Mouse (Mus musculus) spleen, postnatal 4 days (tissue): ENCODE data around the gene Epb41.
A peak's percentile ranks its signal among the peaks of the same experiment; 100 is the strongest.

Experiments
- DNase-seq, 2 experiments: peaks; one replicate each; pipeline ENCODE4 v3.0.0; 2022; ENCODE audit warnings: low spot score in 2 of 2

Gene Epb41

DNA sequence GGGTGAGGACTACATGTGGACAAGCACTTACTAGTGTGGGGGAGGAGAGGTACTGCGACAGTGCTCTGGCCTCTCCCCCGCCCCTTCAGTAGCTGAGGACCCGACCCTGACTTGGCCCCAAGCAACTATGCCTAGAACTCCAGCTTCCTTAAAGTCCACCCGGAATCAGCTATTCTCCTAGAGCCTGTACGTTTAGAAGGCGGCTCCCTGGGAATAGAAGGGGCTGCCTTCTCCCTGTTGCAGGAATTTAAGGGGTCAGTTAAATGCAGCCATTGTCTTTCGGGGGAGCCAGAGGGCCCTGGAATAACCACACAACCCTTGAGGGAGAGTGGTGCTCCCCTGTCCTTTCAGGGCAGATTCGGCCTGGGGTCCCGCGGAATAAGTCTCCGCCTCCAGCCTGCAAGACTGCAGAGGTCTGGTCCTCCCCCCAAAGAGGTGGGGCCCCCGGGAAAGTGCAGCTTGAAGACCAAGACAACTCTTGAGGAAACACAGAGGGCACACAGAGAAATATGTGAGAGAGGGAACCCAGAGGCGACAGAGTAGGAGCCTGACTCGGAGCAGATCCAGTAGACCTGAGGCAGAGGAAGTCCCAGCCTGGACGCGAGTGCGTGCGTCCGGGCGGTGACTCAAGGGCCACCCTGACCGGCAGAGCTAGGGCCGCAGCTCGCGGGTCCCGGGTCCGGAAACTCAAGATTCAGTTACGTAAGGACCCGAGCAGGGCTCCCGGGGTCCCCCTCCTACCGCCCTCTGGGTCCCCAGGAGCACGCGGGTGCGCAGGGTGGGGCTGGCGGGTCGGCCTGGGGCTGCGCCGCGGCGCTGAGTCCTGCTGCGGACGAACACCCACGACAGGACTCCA is 816 bp downstream of the Epb41 start, which contains the start of gene Gm10300:
Gm10300 (plus strand) TSS at position 621 of the 856 bp plus-strand sequence.
- DNase-seq = peak; percentile 63 to 86

DNA sequence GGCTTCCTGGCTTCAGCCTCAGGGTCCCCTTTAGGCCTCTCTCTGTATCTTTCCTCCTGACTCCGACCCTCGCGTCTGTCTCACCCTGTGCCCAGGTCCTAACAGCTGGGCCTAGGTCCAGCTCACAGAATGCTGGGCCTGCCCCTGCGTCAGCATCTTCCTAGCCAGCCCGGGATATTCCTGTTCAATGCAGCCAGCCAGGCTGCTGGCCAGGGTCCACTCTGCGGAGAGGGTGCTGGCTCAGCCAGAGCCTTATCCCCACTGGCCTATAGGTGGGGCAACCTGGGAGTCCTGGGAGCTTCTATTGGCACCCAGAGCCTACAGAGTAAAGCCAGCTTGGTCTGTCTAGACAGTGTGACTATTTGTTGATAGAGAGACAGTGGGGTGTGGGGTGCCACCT is 2.2 kb downstream of the Epb41 start:
- DNase-seq = no peak

- no peak for DNase-seq
Measured at GRCm38 (mm10) chr4:132072156-132072555, 3.0 kb downstream of the Epb41 start.

- DNase-seq = no peak
Measured at GRCm38 (mm10) chr4:132071674-132072073, 3.4 kb downstream of the Epb41 start.

- DNase-seq = no peak
Measured at GRCm38 (mm10) chr4:132067938-132068235, 7.2 kb downstream of the Epb41 start.

DNA sequence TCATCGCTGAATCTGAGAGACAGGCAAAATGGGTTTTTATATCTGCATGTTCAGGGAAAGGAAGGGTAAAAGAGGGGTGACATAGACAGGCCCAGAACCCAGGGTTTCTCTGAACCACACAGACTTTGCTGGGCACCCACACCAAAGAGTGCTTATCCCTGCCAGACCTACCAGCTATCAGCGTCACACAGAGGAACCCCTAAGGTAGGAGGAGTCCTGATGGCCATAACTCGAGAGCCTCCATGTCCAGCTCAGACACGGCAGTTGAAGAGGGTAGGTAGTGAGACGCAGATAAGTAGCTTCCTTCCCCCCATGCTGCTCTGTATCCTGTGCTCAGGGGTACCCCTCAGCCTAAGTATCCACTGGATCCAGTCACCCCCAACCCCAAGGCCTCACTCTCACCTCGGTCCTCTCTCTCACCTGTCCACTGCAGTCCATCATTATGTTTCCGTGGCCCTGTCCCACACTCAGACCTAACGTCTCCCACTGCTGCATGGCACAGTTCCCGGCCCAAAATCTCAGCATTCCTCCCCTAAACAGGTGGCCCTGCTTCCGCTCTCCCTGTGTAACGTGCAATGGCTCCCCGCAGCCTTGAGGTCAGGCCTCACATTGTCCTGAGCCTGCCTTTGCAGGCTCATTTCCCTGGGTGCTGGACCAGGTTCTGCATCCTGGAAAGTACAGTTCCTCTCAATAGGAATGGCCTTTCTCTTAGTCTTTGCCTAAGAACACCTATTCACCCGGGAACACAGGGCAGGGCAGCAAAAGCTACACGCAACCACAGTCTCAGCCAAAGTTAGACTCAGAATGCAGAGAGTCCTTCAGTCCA is 7.8 kb downstream of the Epb41 start:
- DNase-seq = no peak

DNA sequence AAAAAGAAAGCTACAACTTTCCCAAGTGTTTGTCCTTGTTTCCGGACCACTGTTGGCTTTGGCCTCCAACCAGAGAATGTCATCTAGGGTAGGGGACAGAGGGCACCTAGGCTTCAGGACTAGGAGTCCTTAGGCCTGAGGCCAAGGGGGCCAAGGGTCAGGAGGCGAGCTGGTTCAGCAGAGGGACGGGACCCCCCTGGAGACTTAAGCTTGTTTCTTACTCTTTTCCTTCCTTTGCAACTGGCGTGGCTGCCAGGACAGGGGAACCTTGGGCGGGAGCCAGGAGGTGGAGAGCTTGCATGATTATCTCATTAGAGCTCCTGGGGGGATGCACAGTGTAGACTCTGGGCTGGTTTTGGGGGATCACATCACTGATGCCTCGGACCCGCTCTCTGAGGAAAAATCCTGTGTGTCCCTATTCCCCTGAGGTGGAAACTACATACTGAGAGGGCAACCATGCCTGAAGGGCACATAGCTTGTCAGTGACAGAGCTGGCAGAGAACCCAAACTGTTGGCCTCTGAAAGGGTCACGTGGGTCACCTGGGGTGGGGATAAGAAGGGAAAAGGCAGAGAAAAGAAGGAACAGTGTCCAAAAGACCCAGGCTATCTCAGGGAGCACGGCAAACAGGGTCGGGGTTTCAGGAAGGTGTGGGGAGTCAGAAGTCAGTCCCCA is 8.9 kb downstream of the Epb41 start:
- peak in 1 of 2 experiments; percentile 56 for DNase-seq

DNA sequence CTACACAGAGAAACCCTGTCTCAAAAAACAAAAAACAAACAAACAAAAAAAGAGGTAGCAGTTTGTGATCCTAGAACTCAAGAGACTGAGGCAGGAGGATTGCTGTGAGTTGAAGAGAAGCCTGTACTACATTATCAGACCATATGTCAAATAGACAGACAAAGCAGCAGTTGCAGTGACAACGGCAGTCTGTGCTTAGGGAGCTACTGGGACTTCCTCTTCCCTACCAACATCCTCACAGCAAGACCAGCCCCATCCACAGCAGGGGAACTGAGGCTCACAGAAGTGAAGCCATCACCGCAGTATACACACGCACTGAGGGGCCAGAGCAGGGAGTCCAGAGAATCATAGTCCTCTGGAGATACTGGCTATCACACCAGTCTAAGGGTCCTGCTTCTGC is 9.5 kb downstream of the Epb41 start:
- DNase-seq = peak in 1 of 2 experiments; percentile 14

DNA sequence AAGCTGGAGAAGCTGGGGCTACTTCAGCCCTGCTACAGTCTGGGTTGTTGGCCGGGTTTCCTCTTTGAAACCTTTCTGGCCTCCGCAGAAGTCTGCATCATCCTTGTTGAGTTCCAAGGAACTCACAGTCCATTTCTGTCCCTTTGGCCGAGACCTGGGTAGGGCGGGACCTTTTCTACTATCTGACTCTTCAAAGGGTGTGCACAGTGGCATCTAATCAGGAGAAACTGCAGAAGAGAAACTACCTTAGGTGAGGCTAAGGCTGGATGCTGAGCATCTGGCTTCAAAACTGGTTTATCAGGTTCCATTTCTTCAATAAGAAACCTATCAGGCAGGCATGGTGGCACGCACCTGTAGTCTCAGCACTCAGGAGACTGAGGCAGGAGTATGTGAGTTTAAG is 10.6 kb downstream of the Epb41 start:
- no peak for DNase-seq

DNA sequence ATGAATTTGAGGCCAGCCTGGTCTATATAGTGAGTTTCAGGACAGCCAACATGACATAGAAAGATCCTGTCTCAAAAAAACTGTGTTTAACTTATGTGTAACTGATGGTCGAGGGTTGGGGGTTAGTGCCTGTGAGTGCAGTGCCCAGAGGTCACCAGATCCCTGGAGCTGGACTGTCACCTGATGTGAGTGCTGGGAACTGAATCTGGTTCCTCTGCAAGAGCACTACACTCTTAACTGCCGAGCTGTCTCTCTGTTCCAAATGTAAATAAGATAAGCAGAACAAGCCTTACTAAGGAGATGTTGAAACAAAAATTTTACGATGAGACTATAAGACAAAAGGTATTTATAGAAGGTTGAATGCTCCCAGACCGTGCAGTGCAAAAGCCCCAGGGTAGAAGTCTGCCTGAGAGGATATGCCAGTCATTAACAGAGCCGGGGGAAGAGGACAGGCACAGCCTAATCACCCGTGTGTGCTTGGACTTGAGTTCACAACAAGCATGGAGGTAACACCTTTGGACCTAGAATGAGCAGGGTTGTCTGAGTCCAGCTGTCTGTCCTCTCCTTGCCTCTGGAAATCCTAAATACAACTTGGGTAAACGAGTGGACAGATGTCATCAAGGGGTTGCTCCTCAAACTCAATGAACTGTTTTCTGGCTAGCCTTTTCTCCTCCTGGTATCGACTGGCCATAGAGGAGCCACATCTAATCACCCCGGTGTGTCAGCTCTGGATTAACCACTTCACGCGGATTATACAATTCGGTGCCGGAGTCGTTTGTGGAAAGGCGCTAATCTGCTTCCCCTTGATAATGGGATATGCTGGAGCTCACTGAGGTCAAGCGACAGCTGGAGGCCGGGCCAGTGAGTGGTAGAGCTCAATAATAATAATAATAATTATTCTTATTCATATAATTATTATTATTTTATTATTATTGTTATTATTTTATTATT is 11.9 kb downstream of the Epb41 start:
- no peak for DNase-seq

GRCm38 (mm10) chr4:132062289-132062688 is 12.8 kb downstream of the Epb41 start:
- DNase-seq = no peak

GRCm38 (mm10) chr4:132060040-132060832 is 14.9 kb downstream of the Epb41 start:
- DNase-seq = peak; percentile 76 to 77

GRCm38 (mm10) chr4:132059541-132059940 is 15.6 kb downstream of the Epb41 start:
- no peak for DNase-seq

DNA sequence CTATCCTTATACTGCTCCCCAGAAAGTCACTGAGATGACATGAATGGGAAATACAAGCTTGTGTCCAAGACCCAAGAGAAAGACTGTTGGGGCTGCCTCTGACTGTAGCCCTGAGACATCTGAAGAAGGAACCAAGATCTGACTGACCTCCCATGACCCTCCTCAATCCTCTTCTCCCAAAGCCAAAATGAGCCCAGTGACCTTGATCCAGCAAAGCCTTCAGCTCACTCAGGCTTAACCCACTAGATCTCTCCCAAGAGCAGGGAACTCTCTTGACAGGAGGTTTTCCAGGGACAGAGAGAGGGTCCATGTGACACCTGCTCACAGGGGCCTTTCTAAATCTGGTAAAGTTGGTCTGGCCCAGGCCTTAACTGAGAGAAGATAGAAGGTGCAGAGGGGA is 17.8 kb downstream of the Epb41 start:
- DNase-seq = no peak

- DNase-seq = no peak
Measured at GRCm38 (mm10) chr4:132051321-132052275, 23.5 kb downstream of the Epb41 start.

DNA sequence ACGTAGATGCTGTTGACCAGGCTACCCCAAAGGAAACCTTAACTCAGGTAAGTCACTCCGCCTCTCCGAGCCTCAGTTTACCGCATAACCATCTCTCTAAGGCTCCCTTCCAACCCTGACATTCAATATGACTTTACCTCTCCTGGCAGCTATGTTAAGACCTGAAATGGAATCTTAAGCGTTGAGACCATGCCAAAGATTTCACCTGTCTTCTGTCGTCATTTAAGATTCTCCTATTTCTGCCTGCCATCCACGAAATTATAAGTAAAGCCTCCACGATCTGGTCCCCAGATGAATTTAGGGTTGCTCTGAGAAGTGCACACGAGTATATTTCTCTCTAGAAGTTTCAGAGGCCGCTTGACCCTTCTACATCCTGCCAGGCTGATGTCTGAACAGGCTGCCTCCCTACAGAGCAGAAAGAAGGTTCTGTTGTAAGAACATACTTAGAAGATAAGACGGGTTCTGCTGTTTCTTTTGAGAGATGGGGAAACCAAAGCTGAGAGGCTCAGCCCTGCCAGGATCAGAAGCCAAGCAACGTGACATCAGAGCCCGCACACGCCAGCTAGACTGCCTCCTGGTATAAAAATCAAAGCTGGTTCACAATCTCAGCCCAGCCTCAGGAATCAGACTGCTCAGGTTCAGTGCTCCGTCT is 25.4 kb downstream of the Epb41 start:
- no peak for DNase-seq

DNA sequence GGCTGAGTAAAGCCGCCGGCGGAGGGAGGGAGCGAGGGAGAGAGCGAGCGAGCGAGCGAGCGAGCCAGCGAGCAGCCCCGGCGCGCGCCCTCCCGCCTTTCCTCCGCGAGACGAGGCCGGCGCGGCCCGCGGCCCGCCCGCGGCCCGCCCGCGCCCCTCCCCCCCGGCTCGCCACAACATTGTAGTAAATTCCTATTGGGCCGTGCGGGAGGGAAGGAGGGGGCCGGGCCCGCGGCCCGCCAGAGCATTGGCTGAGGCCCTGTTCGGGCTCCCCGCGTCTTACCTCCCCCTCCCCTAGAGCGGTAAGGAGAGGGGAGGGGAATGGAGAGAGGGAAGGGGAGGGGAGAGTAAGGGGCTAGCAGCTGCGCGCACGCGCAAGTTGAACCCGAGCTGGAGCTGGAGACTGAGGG is 26.1 kb downstream of the Epb41 start:
- peak; percentile 77 to 86 for DNase-seq
